Mouse (Mus musculus): ENCODE measurements around the gene Comt.

DNA sequence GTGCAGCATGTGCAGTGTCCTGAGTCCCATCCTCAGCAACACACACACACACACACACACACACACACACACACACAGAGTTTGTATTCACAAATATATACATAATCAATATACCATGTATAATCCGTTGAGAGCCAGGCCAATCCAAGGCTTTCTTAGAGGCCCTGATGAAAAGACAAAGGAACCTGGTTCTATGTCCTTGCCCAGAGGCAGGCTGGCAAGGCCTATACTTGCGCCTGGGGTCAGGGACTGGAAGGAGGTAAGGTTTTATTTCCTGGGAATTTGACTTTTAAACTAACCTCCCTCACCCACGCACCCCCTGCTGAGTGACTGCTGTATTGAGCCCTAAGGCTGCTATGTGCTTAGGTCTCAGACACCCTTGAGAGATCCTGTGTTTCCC, 6.1 kb downstream of the Comt start:
- TF ChIP-seq POLR2A (IDR thresholded peaks at IDR 0.05; ENCODE audit: insufficient read depth, low read depth, low read length) (no peak), CTCF (IDR thresholded peaks at IDR 0.05) (no peak), EP300 (IDR thresholded peaks at IDR 0.05; ENCODE audit: insufficient read depth, low read depth, low read length) (no peak)

Data from heart, adult 2 months (tissue).